In genomic region chr12:85193923-85194622, GRCm38 (mm10) we compare ENCODE assay signal across 11 mouse cellular contexts. TPM values are rescaled to one million over a fixed set of nuclear protein-coding genes. Genes with fewer than 3 reads are reported as not detected.
DNase-seq lines count a peak whose midpoint lies in the region; ATAC-seq and TF ChIP-seq lines count a peak whose summit lies in the region.
"Had no signal": no experiment of that assay in that cellular context is flagged by ENCODE, and none has a peak within 500 bp of the region (broad histone marks: within the 10 kb centered on the region; RNA-seq: fewer than 3 reads in every experiment).

No protein-coding gene starts in this region.

- no peaks in the 10 kb centered on the region for H3K9me3 ChIP-seq in embryonic facial prominence, embryonic 14.5 days (ENCODE audit: control insufficient read depth, low read length)
- H3K9me3 ChIP-seq in embryonic facial prominence, embryonic 10.5 days = no peaks in the 10 kb centered on the region
- no peaks in the 10 kb centered on the region for H3K9me3 ChIP-seq in hindbrain, embryonic 15.5 days
- H3K9me3 ChIP-seq in hindbrain, embryonic 11.5 days (ENCODE audit: control insufficient read depth, low read length) = no peaks in the 10 kb centered on the region
- no peaks in the 10 kb centered on the region for H3K9me3 ChIP-seq in forebrain, embryonic 12.5 days
- H3K9me3 ChIP-seq in limb, embryonic 14.5 days (ENCODE audit: control insufficient read depth, low read length) = no peaks in the 10 kb centered on the region
- H3K9me3 ChIP-seq: midbrain, embryonic 12.5 days had no signal

- H3K4me1 ChIP-seq in embryonic facial prominence, embryonic 14.5 days (ENCODE audit: control insufficient read depth, insufficient read depth, low read length) = peaks cover 43% of the 10 kb centered on the region
- H3K4me1 ChIP-seq in embryonic facial prominence, embryonic 10.5 days = peaks cover 59% of the 10 kb centered on the region
- peaks cover 31% of the 10 kb centered on the region for H3K4me1 ChIP-seq in hindbrain, embryonic 15.5 days (replicated peaks)
- H3K4me1 ChIP-seq in hindbrain, embryonic 11.5 days (replicated peaks; ENCODE audit: control insufficient read depth, insufficient read depth, low read length) = 0 out of 2 replicates have a peak, but pooled peaks cover 2% of the 10 kb centered on the region
- peaks cover 15% of the 10 kb centered on the region for H3K4me1 ChIP-seq in forebrain, embryonic 12.5 days
- H3K4me1 ChIP-seq in limb, embryonic 14.5 days (ENCODE audit: control insufficient read depth, insufficient read depth, low read length) = peaks cover 33% of the 10 kb centered on the region

- no peak overlapping the region for H3K4me2 ChIP-seq in embryonic facial prominence, embryonic 14.5 days (ENCODE audit: low read depth, low read length)
- H3K4me2 ChIP-seq in hindbrain, embryonic 15.5 days = no peak overlapping the region
- no peak overlapping the region for H3K4me2 ChIP-seq in hindbrain, embryonic 11.5 days (replicated peaks; ENCODE audit: low read depth, low read length)
- H3K4me2 ChIP-seq in forebrain, embryonic 12.5 days = no peak overlapping the region
- no peak overlapping the region for H3K4me2 ChIP-seq in limb, embryonic 14.5 days (replicated peaks; ENCODE audit: low read depth, low read length, severe bottlenecking)
- H3K4me2 ChIP-seq: midbrain, embryonic 12.5 days had no signal

- no peaks in the 10 kb centered on the region for H3K36me3 ChIP-seq in embryonic facial prominence, embryonic 14.5 days (ENCODE audit: control insufficient read depth, insufficient read depth, low read length)
- no peaks in the 10 kb centered on the region for H3K36me3 ChIP-seq in embryonic facial prominence, embryonic 10.5 days (replicated peaks)
- H3K36me3 ChIP-seq in hindbrain, embryonic 15.5 days = no peaks in the 10 kb centered on the region
- no peaks in the 10 kb centered on the region for H3K36me3 ChIP-seq in hindbrain, embryonic 11.5 days (ENCODE audit: control insufficient read depth, insufficient read depth, low read length)
- H3K36me3 ChIP-seq in forebrain, embryonic 12.5 days (replicated peaks) = no peaks in the 10 kb centered on the region
- no peaks in the 10 kb centered on the region for H3K36me3 ChIP-seq in limb, embryonic 14.5 days (ENCODE audit: control insufficient read depth, insufficient read depth, low read length)
- H3K36me3 ChIP-seq: midbrain, embryonic 12.5 days had no signal

- TF ChIP-seq POLR2A in limb, embryonic 14.5 days (IDR thresholded peaks at IDR 0.05; ENCODE audit: borderline replicate concordance, extremely low read depth, insufficient read depth, insufficient read length) = no peak

- peak overlapping the region; percentile 39 for H3K27ac ChIP-seq in embryonic facial prominence, embryonic 14.5 days (replicated peaks; ENCODE audit: low read depth, low read length)
- H3K27ac ChIP-seq in embryonic facial prominence, embryonic 10.5 days (replicated peaks) = no peak overlapping the region
- peak overlapping the region; percentile 31 for H3K27ac ChIP-seq in hindbrain, embryonic 15.5 days (replicated peaks)
- no peak overlapping the region for H3K27ac ChIP-seq in hindbrain, embryonic 11.5 days (ENCODE audit: low read depth, low read length)
- peak overlapping the region; percentile 31; the same call in 1 of the 2 replicates for H3K27ac ChIP-seq in forebrain, embryonic 12.5 days
- 0 out of 2 replicates have a peak overlapping the region, but pooled peaks have one; percentile 9 for H3K27ac ChIP-seq in limb, embryonic 14.5 days (replicated peaks; ENCODE audit: low read depth, low read length)
- H3K27ac ChIP-seq: liver, embryonic 14.5 days; midbrain, embryonic 12.5 days had no signal

- no peak overlapping the region for H3K4me3 ChIP-seq in embryonic facial prominence, embryonic 14.5 days (ENCODE audit: low read depth, low read length)
- H3K4me3 ChIP-seq in embryonic facial prominence, embryonic 10.5 days = no peak overlapping the region
- H3K4me3 ChIP-seq in hindbrain, embryonic 15.5 days = no peak overlapping the region
- no peak overlapping the region for H3K4me3 ChIP-seq in hindbrain, embryonic 11.5 days (ENCODE audit: low read depth, low read length)
- no peak overlapping the region for H3K4me3 ChIP-seq in forebrain, embryonic 12.5 days (replicated peaks)
- H3K4me3 ChIP-seq in limb, embryonic 14.5 days (replicated peaks; ENCODE audit: low read length) = no peak overlapping the region
- H3K4me3 ChIP-seq: midbrain, embryonic 12.5 days had no signal

- ATAC-seq in embryonic facial prominence, embryonic 14.5 days (ENCODE audit: low read depth) = peak; percentile 31; the same call in 1 of the 2 replicates
- no peak; the same call in none of the 2 replicates for ATAC-seq in hindbrain, embryonic 15.5 days (ENCODE audit: low FRiP score, low read depth)
- ATAC-seq in hindbrain, embryonic 11.5 days (ENCODE audit: low FRiP score) = no peak
- ATAC-seq in forebrain, embryonic 12.5 days (ENCODE audit: low FRiP score) = no peak
- ATAC-seq in limb, embryonic 14.5 days (ENCODE audit: low FRiP score, low read depth) = no peak

- no peak for DNase-seq in embryonic facial prominence, embryonic 14.5 days (ENCODE audit: low spot score)
- DNase-seq in embryonic facial prominence, embryonic 10.5 days (ENCODE audit: low spot score) = no peak
- DNase-seq in hindbrain, embryonic 11.5 days (ENCODE audit: low spot score) = no peak
- DNase-seq in limb, embryonic 14.5 days (ENCODE audit: low spot score) = no peak
- DNase-seq in spleen, postnatal 10 days (ENCODE audit: low spot score in 2 of 2) = no peak
- DNase-seq in cerebellum, postnatal 36 days = no peak
- DNase-seq: right cerebral cortex, postnatal 25 days had no signal

- WGBS in embryonic facial prominence, embryonic 14.5 days = 77% methylated on average over 11 of the region's 11 CpGs
- 91% methylated on average over 11 of the region's 11 CpGs for WGBS in embryonic facial prominence, embryonic 10.5 days
- WGBS in hindbrain, embryonic 15.5 days = 84% methylated on average over 11 of the region's 11 CpGs
- 92% methylated on average over 11 of the region's 11 CpGs for whole genome bisulfite sequencing in hindbrain, embryonic 11.5 days
- 90% methylated on average over 11 of the region's 11 CpGs for WGBS in forebrain, embryonic 12.5 days
- 83% methylated on average over 11 of the region's 11 CpGs for WGBS in limb, embryonic 14.5 days

- 0 out of 2 replicates have a peak, but pooled peaks cover 5% of the 10 kb centered on the region for H3K27me3 ChIP-seq in embryonic facial prominence, embryonic 14.5 days (replicated peaks; ENCODE audit: control insufficient read depth, insufficient read depth, low read length)
- peaks cover 57% of the 10 kb centered on the region for H3K27me3 ChIP-seq in embryonic facial prominence, embryonic 10.5 days (replicated peaks; ENCODE audit: low read depth, poor library complexity, severe bottlenecking)
- H3K27me3 ChIP-seq in hindbrain, embryonic 15.5 days = no peaks in the 10 kb centered on the region
- no peaks in the 10 kb centered on the region for H3K27me3 ChIP-seq in hindbrain, embryonic 11.5 days (ENCODE audit: control insufficient read depth, insufficient read depth, low read length)
- H3K27me3 ChIP-seq in forebrain, embryonic 12.5 days = peaks cover 10% of the 10 kb centered on the region; the same call in 1 of the 2 replicates
- no peaks in the 10 kb centered on the region for H3K27me3 ChIP-seq in limb, embryonic 14.5 days (ENCODE audit: control insufficient read depth, insufficient read depth, low read length)
- H3K27me3 ChIP-seq: midbrain, embryonic 12.5 days had no signal

- H3K9ac ChIP-seq in embryonic facial prominence, embryonic 14.5 days (ENCODE audit: low read depth, low read length) = no peak overlapping the region
- no peak overlapping the region for H3K9ac ChIP-seq in hindbrain, embryonic 15.5 days
- H3K9ac ChIP-seq in hindbrain, embryonic 11.5 days (ENCODE audit: low read depth, low read length) = no peak overlapping the region
- no peak overlapping the region for H3K9ac ChIP-seq in forebrain, embryonic 12.5 days
- H3K9ac ChIP-seq in limb, embryonic 14.5 days (ENCODE audit: low read depth, low read length, severe bottlenecking) = no peak overlapping the region
- H3K9ac ChIP-seq: liver, embryonic 14.5 days; midbrain, embryonic 12.5 days had no signal

RNA-seq across cellular contexts. Expression of gene Pgf, which starts 16.5 kb away (rescaled TPM):
- polyA plus RNA-seq in embryonic facial prominence, embryonic 14.5 days (2014; fragmentation: Nextera tagmentation; extraction: Ambion mirVana) = 18.0 and 20.2 TPM in 2 replicates
- polyA plus RNA-seq in embryonic facial prominence, embryonic 10.5 days (2016; fragmentation: Nextera tagmentation; extraction: Ambion mirVana) = 9.3 and 9.8 TPM in 2 replicates
- 8.7 and 8.9 TPM in 2 replicates for polyA plus RNA-seq in hindbrain, embryonic 15.5 days (2015; fragmentation: Nextera tagmentation; extraction: Ambion mirVana)
- 5.4 and 7.8 TPM in 2 replicates for polyA plus RNA-seq in hindbrain, embryonic 11.5 days (2014; fragmentation: Nextera tagmentation; extraction: Ambion mirVana)
- 6.3 and 7.5 TPM in 2 replicates for polyA plus RNA-seq in forebrain, embryonic 12.5 days (2016; fragmentation: Nextera tagmentation; extraction: Ambion mirVana)
- polyA plus RNA-seq in limb, embryonic 14.5 days (2012; rRNA removed) = 10.0 and 10.3 TPM in 2 replicates
- polyA plus RNA-seq in limb, embryonic 14.5 days (2014; fragmentation: Nextera tagmentation; extraction: Ambion mirVana) = 14.6 and 16.1 TPM in 2 replicates

RNA-seq across cellular contexts. Expression of gene Eif2b2, which starts 25.2 kb away (rescaled TPM):
- polyA plus RNA-seq in embryonic facial prominence, embryonic 14.5 days (2014; fragmentation: Nextera tagmentation; extraction: Ambion mirVana) = 74.5 and 91.6 TPM in 2 replicates
- 119 and 122 TPM in 2 replicates for polyA plus RNA-seq in embryonic facial prominence, embryonic 10.5 days (2016; fragmentation: Nextera tagmentation; extraction: Ambion mirVana)
- 75.1 and 79.6 TPM in 2 replicates for polyA plus RNA-seq in hindbrain, embryonic 15.5 days (2015; fragmentation: Nextera tagmentation; extraction: Ambion mirVana)
- polyA plus RNA-seq in hindbrain, embryonic 11.5 days (2014; fragmentation: Nextera tagmentation; extraction: Ambion mirVana) = 90.0 and 103 TPM in 2 replicates
- 94.6 and 98.3 TPM in 2 replicates for polyA plus RNA-seq in forebrain, embryonic 12.5 days (2016; fragmentation: Nextera tagmentation; extraction: Ambion mirVana)
- polyA plus RNA-seq in limb, embryonic 14.5 days (2012; rRNA removed) = 109 and 128 TPM in 2 replicates
- polyA plus RNA-seq in limb, embryonic 14.5 days (2014; fragmentation: Nextera tagmentation; extraction: Ambion mirVana) = 78.2 and 79.6 TPM in 2 replicates

RNA-seq across cellular contexts. Expression of gene Rps6kl1, which starts 43.0 kb away (rescaled TPM):
- 1.5 and 1.8 TPM in 2 replicates for polyA plus RNA-seq in embryonic facial prominence, embryonic 14.5 days (2014; fragmentation: Nextera tagmentation; extraction: Ambion mirVana)
- polyA plus RNA-seq in embryonic facial prominence, embryonic 10.5 days (2016; fragmentation: Nextera tagmentation; extraction: Ambion mirVana) = 2.0 and 2.2 TPM in 2 replicates
- polyA plus RNA-seq in hindbrain, embryonic 15.5 days (2015; fragmentation: Nextera tagmentation; extraction: Ambion mirVana) = 32.9 and 35.7 TPM in 2 replicates
- 2.3 and 2.6 TPM in 2 replicates for polyA plus RNA-seq in hindbrain, embryonic 11.5 days (2014; fragmentation: Nextera tagmentation; extraction: Ambion mirVana)
- 5.8 and 6.1 TPM in 2 replicates for polyA plus RNA-seq in forebrain, embryonic 12.5 days (2016; fragmentation: Nextera tagmentation; extraction: Ambion mirVana)
- polyA plus RNA-seq in limb, embryonic 14.5 days (2012; rRNA removed) = 0.37 and 0.43 TPM in 2 replicates
- polyA plus RNA-seq in limb, embryonic 14.5 days (2014; fragmentation: Nextera tagmentation; extraction: Ambion mirVana) = 0.39 and 0.50 TPM in 2 replicates

Comparison
In these comparisons a context has a peak if more than half of its experiments do, and no peak if none do; other contexts are left out.
1. H3K27ac ChIP-seq: peak in embryonic facial prominence, embryonic 14.5 days (single experiment), hindbrain, embryonic 15.5 days (single experiment), forebrain, embryonic 12.5 days (single experiment) and limb, embryonic 14.5 days (single experiment); none in embryonic facial prominence, embryonic 10.5 days (single experiment) and hindbrain, embryonic 11.5 days (single experiment).